ENCODE assay signal across 8 mouse cellular contexts in genomic region chr2:27442708-27443449, GRCm38 (mm10). TPM values are rescaled to one million over a fixed set of nuclear protein-coding genes. Genes with fewer than 3 reads are reported as not detected.
A peak's percentile ranks its signal among the peaks of the same experiment; 100 is the strongest.
DNase-seq lines count a peak whose midpoint lies in the region; ATAC-seq and TF ChIP-seq lines count a peak whose summit lies in the region.

No protein-coding gene starts in this region.

- peak overlapping the region; percentile 38; the same call in 1 of the 2 replicates for H3K9ac ChIP-seq in lung, postnatal 0 days (replicated peaks; ENCODE audit: low read depth)
- peak overlapping the region; percentile 78 for H3K9ac ChIP-seq in neural tube, embryonic 13.5 days

- H3K27me3 ChIP-seq in lung, postnatal 0 days (replicated peaks; ENCODE audit: insufficient read depth, low read length) = no peaks in the 10 kb centered on the region
- H3K27me3 ChIP-seq in limb, embryonic 10.5 days (ENCODE audit: low read depth, poor library complexity, severe bottlenecking) = no peaks in the 10 kb centered on the region
- no peaks in the 10 kb centered on the region for H3K27me3 ChIP-seq in neural tube, embryonic 13.5 days

- no peaks in the 10 kb centered on the region for H3K4me1 ChIP-seq in lung, postnatal 0 days (ENCODE audit: insufficient read depth, low read depth, low read length)
- H3K4me1 ChIP-seq in limb, embryonic 10.5 days = peaks cover 28% of the 10 kb centered on the region
- peaks cover 22% of the 10 kb centered on the region for H3K4me1 ChIP-seq in neural tube, embryonic 13.5 days (replicated peaks)

- H3K27ac ChIP-seq in lung, postnatal 0 days (ENCODE audit: low read length) = no peak overlapping the region
- H3K27ac ChIP-seq in limb, embryonic 10.5 days = peak overlapping the region; percentile 81
- peak overlapping the region; percentile 79 for H3K27ac ChIP-seq in neural tube, embryonic 13.5 days (replicated peaks)

- peak; percentile 29 for ATAC-seq in lung, postnatal 0 days
- ATAC-seq in neural tube, embryonic 13.5 days (ENCODE audit: low read depth) = peak; percentile 69

- no peaks in the 10 kb centered on the region for H3K9me3 ChIP-seq in lung, postnatal 0 days (ENCODE audit: low read length)
- no peaks in the 10 kb centered on the region for H3K9me3 ChIP-seq in limb, embryonic 10.5 days (replicated peaks)
- H3K9me3 ChIP-seq in neural tube, embryonic 13.5 days = no peaks in the 10 kb centered on the region

- DNase-seq in adrenal gland, postnatal 36 days = peak; percentile 39 to 41
- no peak for DNase-seq in adrenal gland, postnatal 4 days (ENCODE audit: low spot score in 2 of 2)
- no peak for DNase-seq in lung, postnatal 0 days (ENCODE audit: low spot score)
- DNase-seq in lung, postnatal 14 days = no peak
- DNase-seq in limb, embryonic 10.5 days (ENCODE audit: low spot score) = peak; percentile 40
- DNase-seq in B cell, adult 2 months = no peak
- no peak for DNase-seq in kidney, postnatal 14 days

- WGBS in lung, postnatal 0 days = 32% methylated on average over 20 of the region's 20 CpGs
- WGBS in limb, embryonic 10.5 days = 36% methylated on average over 20 of the region's 20 CpGs
- 34% methylated on average over 20 of the region's 20 CpGs for WGBS in neural tube, embryonic 13.5 days

- no peak for TF ChIP-seq CTCF in lung, postnatal 0 days (IDR thresholded peaks at IDR 0.05)

- H3K36me3 ChIP-seq in lung, postnatal 0 days (ENCODE audit: insufficient read depth, low read length) = peaks cover 15% of the 10 kb centered on the region; the same call in 1 of the 2 replicates
- H3K36me3 ChIP-seq in limb, embryonic 10.5 days = peaks cover 36% of the 10 kb centered on the region
- H3K36me3 ChIP-seq in neural tube, embryonic 13.5 days = peaks cover 36% of the 10 kb centered on the region

- peak overlapping the region; percentile 64 for H3K4me2 ChIP-seq in lung, postnatal 0 days (replicated peaks; ENCODE audit: low read depth, low read length)
- H3K4me2 ChIP-seq in neural tube, embryonic 13.5 days = peak overlapping the region; percentile 79

- peak overlapping the region; percentile 40 for H3K4me3 ChIP-seq in lung, postnatal 0 days (ENCODE audit: low read depth, low read length)
- peak overlapping the region; percentile 65 for H3K4me3 ChIP-seq in limb, embryonic 10.5 days
- peak overlapping the region; percentile 60 for H3K4me3 ChIP-seq in neural tube, embryonic 13.5 days

- no peak for TF ChIP-seq EP300 in lung, postnatal 0 days (IDR thresholded peaks at IDR 0.05)

RNA-seq across cellular contexts. Expression of gene Brd3os, which starts 0.8 kb away (rescaled TPM):
- total RNA-seq in adrenal gland, postnatal 36 days (2021) = 10 to 100 TPM in 1 of 2 experiments, 1 to 10 TPM in 1; 9.2 to 11.4 TPM
- total RNA-seq in adrenal gland, postnatal 4 days (2021) = 1 to 10 TPM; 7.7 to 7.8 TPM
- polyA plus RNA-seq in lung, postnatal 0 days (2015; fragmentation: Nextera tagmentation; extraction: Ambion mirVana) = 3.4 and 3.8 TPM in 2 replicates
- polyA plus RNA-seq in limb, embryonic 10.5 days (2016; fragmentation: Nextera tagmentation; extraction: Ambion mirVana) = 5.2 and 7.6 TPM in 2 replicates
- 30.0 and 30.5 TPM in 2 replicates for polyA plus RNA-seq in neural tube, embryonic 13.5 days (2015; fragmentation: Nextera tagmentation; extraction: Ambion mirVana)

RNA-seq across cellular contexts. Expression of gene Vav2, which starts 16.0 kb away (rescaled TPM):
- total RNA-seq in adrenal gland, postnatal 36 days (2021) = 10 to 100 TPM; 23.1 to 31.9 TPM
- total RNA-seq in adrenal gland, postnatal 4 days (2021) = 10 to 100 TPM; 30.9 to 34.5 TPM
- 11.8 and 12.1 TPM in 2 replicates for polyA plus RNA-seq in lung, postnatal 0 days (2015; fragmentation: Nextera tagmentation; extraction: Ambion mirVana)
- 9.2 and 9.6 TPM in 2 replicates for polyA plus RNA-seq in limb, embryonic 10.5 days (2016; fragmentation: Nextera tagmentation; extraction: Ambion mirVana)
- polyA plus RNA-seq in neural tube, embryonic 13.5 days (2015; fragmentation: Nextera tagmentation; extraction: Ambion mirVana) = 14.8 and 15.3 TPM in 2 replicates

Comparison
In these comparisons a context has a peak if more than half of its experiments do, and no peak if none do; other contexts are left out.
1. DNase-seq: peak in adrenal gland, postnatal 36 days (2 of 2) and limb, embryonic 10.5 days (single experiment); none in adrenal gland, postnatal 4 days (0 of 2), lung, postnatal 0 days (single experiment), lung, postnatal 14 days (single experiment), B cell, adult 2 months (0 of 2) and kidney, postnatal 14 days (single experiment).
2. Peak in every context shown above with its lines, with median percentiles within 50 percentile points of each other: H3K4me3 ChIP-seq.